Mouse (Mus musculus) embryonic facial prominence, embryonic 15.5 days (tissue): ENCODE measurements around the gene Rhbdd3. TPM values are rescaled to one million over a fixed set of nuclear protein-coding genes. Genes with fewer than 3 reads are reported as not detected.
A peak's percentile ranks its signal among the peaks of the same experiment; 100 is the strongest.
"Not testable (repeated sequence)": the region's sequence is repeated elsewhere in the genome, so short reads cannot be mapped to it uniquely, and the experiment has no call there.

ENCODE experiments used
- ATAC-seq: fragments of 200-750 bp; cut with Nextera tagmentation; 2 replicates; pipeline ENCODE4 v1.8.0; 2017; ENCODE audit warnings: low read depth, moderate TSS enrichment; ENCODE audit not compliant: insufficient number of reproducible peaks, low FRiP score, low TSS enrichment
- H3K27ac ChIP-seq: fragments of 300-500 bp; sonication (generic); replicated peaks from 2 replicates; pipeline ENCODE4 v1.5.1; 2015; ENCODE audit warnings: mild to moderate bottlenecking, inconsistent platforms
- H3K27me3 ChIP-seq: fragments of 300-500 bp; sonication (generic); 2 replicates; pipeline ENCODE4 v1.6.1; 2015; ENCODE audit warnings: inconsistent platforms
- H3K36me3 ChIP-seq: fragments of 300-500 bp; sonication (generic); 2 replicates; pipeline ENCODE4 v1.6.1; 2015; ENCODE audit warnings: mild to moderate bottlenecking, inconsistent platforms
- H3K4me1 ChIP-seq: fragments of 300-500 bp; sonication (generic); 2 replicates; pipeline ENCODE4 v1.6.1; 2015; ENCODE audit warnings: inconsistent platforms
- H3K4me2 ChIP-seq: fragments of 300-500 bp; sonication (generic); replicated peaks from 2 replicates; pipeline ENCODE4 v1.6.1; 2015; ENCODE audit warnings: mild to moderate bottlenecking, inconsistent platforms
- H3K4me3 ChIP-seq: fragments of 300-500 bp; sonication (generic); replicated peaks from 2 replicates; pipeline ENCODE4 v1.5.1; 2015; ENCODE audit warnings: mild to moderate bottlenecking, inconsistent platforms
- H3K9ac ChIP-seq: fragments of 300-500 bp; sonication (generic); 2 replicates; pipeline ENCODE4 v1.6.1; 2015; ENCODE audit warnings: inconsistent platforms
- H3K9me3 ChIP-seq: fragments of 300-500 bp; sonication (generic); replicated peaks from 2 replicates; pipeline ENCODE4 v1.6.1; 2016; ENCODE audit warnings: inconsistent platforms
- WGBS: fragments of 180-500 bp; shearing (Covaris S2); methylation state at CpG from one replicate; pipeline ENCODE4 v1.1.7; 2015; 5-methylcytosine and 5-hydroxymethylcytosine counted together
- polyA plus RNA-seq: library from polyadenylated mRNA; unstranded; fragments of >200 nt; fragmentation: Nextera tagmentation; extraction: Ambion mirVana; gene quantifications from 2 replicates; pipeline ENCODE4 v1.2.1, GENCODE M21; 2015

Gene Rhbdd3
- polyA plus RNA-seq, 1 experiment from 2014 or later = 29.4 TPM

GRCm38 (mm10) chr11:5068126-5068971 lies 30.4 kb upstream of the Rhbdd3 start:
- Histone ChIP-seq H3K27ac (no peak overlapping the region; the same call in 1 of the 2 replicates), H3K4me3 (no peak overlapping the region), H3K4me2 (no peak overlapping the region), H3K9me3 (no peaks in the 10 kb centered on the region), H3K36me3 (peaks cover 54% of the 10 kb centered on the region), H3K4me1 (peaks cover 16% of the 10 kb centered on the region), H3K27me3 (0 out of 2 replicates have a peak, but pooled peaks cover 8% of the 10 kb centered on the region), H3K9ac (no peak overlapping the region)
- no peak for ATAC-seq
- WGBS = 81% methylated on average over 9 of the region's 9 CpGs

GRCm38 (mm10) chr11:5074882-5075281 lies 23.8 kb upstream of the Rhbdd3 start:
- Histone ChIP-seq H3K4me2 (no peak overlapping the region), H3K27ac (no peak overlapping the region), H3K4me3 (no peak overlapping the region), H3K4me1 (no peaks in the 10 kb centered on the region), H3K9ac (no peak overlapping the region), H3K9me3 (no peaks in the 10 kb centered on the region), H3K36me3 (peaks cover 80% of the 10 kb centered on the region), H3K27me3 (no peaks in the 10 kb centered on the region)
- ATAC-seq = no peak
- WGBS = 67% methylated on average over 4 of the region's 4 CpGs

DNA sequence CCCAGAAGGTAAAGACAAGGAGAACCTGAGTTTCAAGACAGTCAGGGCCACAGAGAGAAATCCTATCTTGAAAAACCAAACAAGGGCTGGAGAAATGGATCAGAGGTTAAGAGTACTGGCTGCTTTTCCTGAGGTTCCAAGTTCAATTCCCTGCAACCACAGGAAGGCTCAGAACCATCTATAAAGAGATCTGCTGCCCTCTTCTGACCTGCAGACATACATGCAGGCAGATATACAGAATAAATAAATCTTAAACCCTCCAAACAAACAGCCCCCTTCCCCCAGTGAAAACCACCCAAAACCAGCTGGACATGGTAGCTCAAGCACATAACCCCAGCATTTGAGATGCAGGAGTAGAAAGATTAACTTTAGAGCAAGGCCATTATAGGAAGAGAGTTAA lies 23.0 kb upstream of the Rhbdd3 start:
- H3K27me3 ChIP-seq = no peaks in the 10 kb centered on the region
- H3K9me3 ChIP-seq = no peaks in the 10 kb centered on the region
- H3K4me3 ChIP-seq = no peak overlapping the region
- H3K4me2 ChIP-seq = no peak overlapping the region
- no peaks in the 10 kb centered on the region for H3K4me1 ChIP-seq
- no peak for ATAC-seq
- no peak overlapping the region for H3K27ac ChIP-seq
- H3K9ac ChIP-seq = no peak overlapping the region
- peaks cover 78% of the 10 kb centered on the region for H3K36me3 ChIP-seq

GRCm38 (mm10) chr11:5076843-5077242 lies 21.9 kb upstream of the Rhbdd3 start:
- not testable (repeated sequence) for H3K27ac ChIP-seq, ATAC-seq, H3K4me2 ChIP-seq, H3K9ac ChIP-seq, H3K9me3 ChIP-seq, H3K4me3 ChIP-seq, H3K4me1 ChIP-seq, H3K27me3 ChIP-seq
- 73% methylated on average over 4 of the region's 5 CpGs for WGBS
- peaks cover 72% of the 10 kb centered on the region for H3K36me3 ChIP-seq

- Histone ChIP-seq H3K4me2 (no peak overlapping the region), H3K27ac (no peak overlapping the region), H3K4me1 (no peaks in the 10 kb centered on the region), H3K9ac (no peak overlapping the region), H3K9me3 (no peaks in the 10 kb centered on the region), H3K4me3 (no peak overlapping the region), H3K27me3 (no peaks in the 10 kb centered on the region), H3K36me3 (peaks cover 75% of the 10 kb centered on the region)
- WGBS = 90% methylated on average over 1 of the region's 1 CpGs
- ATAC-seq = no peak
Observed at GRCm38 (mm10) chr11:5089147-5089546, 9.6 kb upstream of the Rhbdd3 start.

DNA sequence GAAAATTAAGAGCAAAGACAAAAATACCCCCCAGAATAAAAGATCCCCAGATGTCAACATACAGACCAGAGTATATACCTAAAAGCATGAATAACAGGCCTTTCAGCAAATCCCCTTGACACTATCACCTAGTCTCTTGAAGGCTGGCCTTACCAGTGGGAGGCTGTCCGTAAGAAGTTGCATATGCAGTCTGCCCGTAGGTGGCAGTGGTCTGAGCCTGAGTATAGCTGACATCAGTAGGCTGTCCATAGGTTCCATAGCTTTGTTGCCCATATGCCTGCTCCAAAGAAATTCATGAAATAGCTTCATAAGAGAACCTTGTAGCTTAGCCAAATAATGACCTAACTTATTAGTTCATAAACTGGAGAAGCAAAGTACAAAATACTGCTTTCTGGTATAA lies 7.0 kb upstream of the Rhbdd3 start:
- Histone ChIP-seq H3K4me3 (no peak overlapping the region), H3K4me2 (no peak overlapping the region), H3K27ac (no peak overlapping the region), H3K9ac (no peak overlapping the region), H3K4me1 (peaks cover 5% of the 10 kb centered on the region), H3K27me3 (no peaks in the 10 kb centered on the region), H3K9me3 (no peaks in the 10 kb centered on the region), H3K36me3 (peaks cover 50% of the 10 kb centered on the region)
- 45% methylated on average over 2 of the region's 2 CpGs for WGBS
- ATAC-seq = no peak

DNA sequence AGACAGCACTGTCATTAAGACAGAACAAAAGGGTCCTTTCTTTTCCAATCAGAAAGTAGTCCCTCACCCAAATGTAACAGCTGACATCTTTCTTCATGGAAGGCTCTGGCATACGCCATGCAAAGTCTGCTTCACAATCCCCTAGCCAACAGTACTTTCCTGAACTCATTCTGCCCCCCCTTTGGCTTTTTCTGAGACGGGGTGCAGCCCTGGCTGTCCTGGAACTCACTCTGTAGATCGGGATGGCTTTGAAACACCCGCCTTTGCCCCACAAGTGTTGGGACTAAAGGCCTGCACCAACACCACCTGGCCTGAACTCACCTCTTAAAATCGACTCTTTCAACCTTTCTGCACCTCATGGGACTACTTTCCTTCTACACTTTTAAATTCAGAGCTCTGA lies 2.8 kb upstream of the Rhbdd3 start:
- no peak for ATAC-seq
- Histone ChIP-seq H3K4me1 (peaks cover 23% of the 10 kb centered on the region), H3K36me3 (peaks cover 16% of the 10 kb centered on the region), H3K27me3 (no peaks in the 10 kb centered on the region), H3K4me2 (no peak overlapping the region; the same call in 1 of the 2 replicates), H3K4me3 (no peak overlapping the region), H3K9ac (no peak overlapping the region), H3K27ac (no peak overlapping the region), H3K9me3 (no peaks in the 10 kb centered on the region)
- WGBS = 72% methylated on average over 5 of the region's 5 CpGs

DNA sequence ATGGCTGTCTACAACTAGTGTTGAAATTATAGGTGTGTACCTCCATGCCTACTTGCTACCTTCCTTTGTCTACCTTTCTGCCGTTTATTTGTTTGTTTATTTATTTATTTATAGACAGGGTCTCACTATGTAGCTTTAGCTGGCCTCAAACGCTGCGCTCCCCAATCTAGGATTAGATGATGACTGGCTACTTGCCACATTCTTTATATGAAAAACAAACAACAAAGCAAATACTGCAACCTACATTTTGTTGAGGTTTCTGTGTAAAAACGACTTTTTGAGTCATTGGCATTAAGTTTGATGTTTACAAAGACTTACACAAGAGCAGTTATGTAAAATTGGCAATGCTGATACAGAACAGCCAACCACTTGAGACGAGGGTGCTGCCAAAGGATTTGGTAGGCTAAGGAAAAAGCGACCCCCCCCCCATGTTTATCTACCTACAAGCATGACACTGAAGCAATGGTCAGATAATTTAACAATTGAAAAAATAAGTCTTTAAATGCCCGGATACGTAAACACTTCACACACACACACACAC lies 2.2 kb upstream of the Rhbdd3 start:
- 54% methylated on average over 8 of the region's 8 CpGs for WGBS
- Histone ChIP-seq H3K4me2 (peak overlapping the region; percentile 56), H3K4me1 (peaks cover 29% of the 10 kb centered on the region), H3K4me3 (peak overlapping the region; percentile 67), H3K27me3 (no peaks in the 10 kb centered on the region), H3K27ac (no peak overlapping the region), H3K9me3 (no peaks in the 10 kb centered on the region), H3K9ac (no peak overlapping the region), H3K36me3 (peaks cover 11% of the 10 kb centered on the region)
- no peak for ATAC-seq

- peak overlapping the region; percentile 67 for H3K4me3 ChIP-seq
- H3K9ac ChIP-seq = peak overlapping the region; percentile 84
- no peaks in the 10 kb centered on the region for H3K27me3 ChIP-seq
- H3K9me3 ChIP-seq = no peaks in the 10 kb centered on the region
- H3K27ac ChIP-seq = peak overlapping the region; percentile 99
- peaks cover 33% of the 10 kb centered on the region for H3K4me1 ChIP-seq
- H3K4me2 ChIP-seq = peak overlapping the region; percentile 56
- H3K36me3 ChIP-seq = 0 out of 2 replicates have a peak, but pooled peaks cover 8% of the 10 kb centered on the region
- peak; percentile 2; the same call in 1 of the 2 replicates for ATAC-seq
- 0% methylated on average over 44 of the region's 44 CpGs for WGBS
Observed at GRCm38 (mm10) chr11:5098035-5098735, 541 bp upstream of the Rhbdd3 start.

- H3K27ac ChIP-seq = peak overlapping the region; percentile 99
- WGBS = under 1% methylated on average over 31 of the region's 31 CpGs
Observed at GRCm38 (mm10) chr11:5099576-5100183, 954 bp downstream of the Rhbdd3 start.

DNA sequence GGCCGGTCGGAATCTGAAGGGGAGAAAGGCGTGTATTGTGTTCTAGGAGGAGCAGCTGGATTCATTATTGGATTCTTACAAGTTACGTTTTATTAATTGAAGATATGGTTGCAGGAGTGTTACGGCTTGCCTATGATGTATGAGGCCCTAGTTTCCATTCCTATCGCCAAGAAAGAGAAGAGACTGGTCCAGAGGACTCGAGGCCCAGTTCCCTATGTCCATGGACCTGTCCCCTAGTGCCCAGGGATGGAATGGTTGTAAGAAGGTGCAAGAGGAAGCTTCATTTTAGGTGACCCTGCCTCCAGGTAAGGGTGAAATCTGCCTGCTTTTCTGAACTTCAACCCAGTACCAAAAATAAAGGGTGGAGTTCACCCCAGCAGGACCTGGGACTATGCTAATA lies 1.6 kb downstream of the Rhbdd3 start:
- no peak for ATAC-seq
- H3K4me2 ChIP-seq = peak overlapping the region; percentile 86
- H3K4me3 ChIP-seq = peak overlapping the region; percentile 67
- under 1% methylated on average over 7 of the region's 7 CpGs for WGBS
- H3K4me1 ChIP-seq = peaks cover 36% of the 10 kb centered on the region
- no peaks in the 10 kb centered on the region for H3K27me3 ChIP-seq
- peak overlapping the region; percentile 99 for H3K27ac ChIP-seq
- peaks cover 18% of the 10 kb centered on the region for H3K36me3 ChIP-seq
- peak overlapping the region; percentile 84 for H3K9ac ChIP-seq
- H3K9me3 ChIP-seq = no peaks in the 10 kb centered on the region

More at GRCm38 (mm10) chr11:5099576-5100183, 954 bp downstream of the Rhbdd3 start:
- Histone ChIP-seq H3K4me3 (peak overlapping the region; percentile 67), H3K4me2 (peak overlapping the region; percentile 86), H3K4me1 (peaks cover 36% of the 10 kb centered on the region), H3K36me3 (peaks cover 12% of the 10 kb centered on the region; the same call in 1 of the 2 replicates), H3K27me3 (no peaks in the 10 kb centered on the region), H3K9me3 (no peaks in the 10 kb centered on the region), H3K9ac (peak overlapping the region; percentile 84)
- peak; percentile 76 for ATAC-seq
